Mouse (Mus musculus) midbrain, embryonic 14.5 days (tissue): ENCODE measurements around the gene Mta2. TPM values are rescaled to one million over a fixed set of nuclear protein-coding genes. Genes with fewer than 3 reads are reported as not detected.
A peak's percentile ranks its signal among the peaks of the same experiment; 100 is the strongest.
"Not testable (repeated sequence)": the region's sequence is repeated elsewhere in the genome, so short reads cannot be mapped to it uniquely, and the experiment has no call there.

Experiments
- ATAC-seq: fragments of 200-750 bp; cut with Nextera tagmentation; 2 replicates; pipeline ENCODE4 v1.8.0; 2017; ENCODE audit warnings: moderate number of reproducible peaks, moderate library complexity; ENCODE audit not compliant: low FRiP score, low TSS enrichment
- DNase-seq: peaks from one replicate; pipeline ENCODE4 v3.0.0-alpha.2; 2015
- H3K27ac ChIP-seq: fragments of 300-500 bp; sonication (generic); replicated peaks from 2 replicates; pipeline ENCODE4 v1.5.1; 2014; ENCODE audit warnings: mild to moderate bottlenecking, low read depth, low read length, moderate library complexity
- H3K27me3 ChIP-seq: fragments of 300-500 bp; sonication (generic); 2 replicates; pipeline ENCODE4 v1.6.1; 2014; ENCODE audit warnings: low read length, control low read depth, mixed read lengths; ENCODE audit not compliant: control insufficient read depth, insufficient read depth
- H3K36me3 ChIP-seq: fragments of 300-500 bp; sonication (generic); 2 replicates; pipeline ENCODE4 v1.6.1; 2014; ENCODE audit warnings: low read length, control low read depth; ENCODE audit not compliant: control insufficient read depth, insufficient read depth
- H3K4me1 ChIP-seq: fragments of 300-500 bp; sonication (generic); 2 replicates; pipeline ENCODE4 v1.6.1; 2014; ENCODE audit warnings: mild to moderate bottlenecking, antibody characterized with exemption, low read length, control low read depth; ENCODE audit not compliant: control insufficient read depth, insufficient read depth
- H3K4me2 ChIP-seq: fragments of 300-500 bp; sonication (generic); 2 replicates; pipeline ENCODE4 v1.6.1; 2014; ENCODE audit warnings: mild to moderate bottlenecking, low read length, moderate library complexity
- H3K4me3 ChIP-seq: fragments of 300-500 bp; sonication (generic); replicated peaks from 2 replicates; pipeline ENCODE4 v1.5.1; 2014; ENCODE audit warnings: low read depth, low read length
- H3K9ac ChIP-seq: fragments of 300-500 bp; sonication (generic); replicated peaks from 2 replicates; pipeline ENCODE4 v1.6.1; 2014; ENCODE audit warnings: mild to moderate bottlenecking, low read length, moderate library complexity
- H3K9me3 ChIP-seq: fragments of 300-500 bp; sonication (generic); 2 replicates; pipeline ENCODE4 v1.6.1; 2016; ENCODE audit warnings: low read length, control low read depth, mixed read lengths; ENCODE audit not compliant: control insufficient read depth
- WGBS: fragments of 180-500 bp; shearing (Covaris S2); extraction: QIAGEN DNeasy Blood & Tissue Kit; methylation state at CpG from one replicate; pipeline ENCODE4 v1.1.7; 2014; 5-methylcytosine and 5-hydroxymethylcytosine counted together
- polyA plus RNA-seq: library from polyadenylated mRNA; unstranded; fragments of >200 nt; fragmentation: Nextera tagmentation; extraction: Ambion mirVana; gene quantifications from 2 replicates; pipeline ENCODE4 v1.2.1, GENCODE M21; 2014

Mta2 gene
- 38.0 and 62.2 TPM in 2 replicates for polyA plus RNA-seq

- under 1% methylated on average over 64 of the region's 64 CpGs for WGBS
- Histone ChIP-seq H3K4me2 (peak within 1 kb of the TSS; percentile 64), H3K9me3 (no peaks in the 10 kb centered on the region), H3K36me3 (peaks cover 28% of the 10 kb centered on the region), H3K4me1 (peaks cover 22% of the 10 kb centered on the region), H3K27ac (peak within 1 kb of the TSS; percentile 96), H3K9ac (peak within 1 kb of the TSS; percentile 98), H3K4me3 (peak within 1 kb of the TSS; percentile 95), H3K27me3 (no peaks in the 10 kb centered on the region)
- ATAC-seq (peak; percentile 95), DNase-seq (peak; percentile 99)
These were observed at the start of gene Mta2 for GRCm38 (mm10) chr19:8941515-8942217. Gene Mta2 (plus strand): TSS chr19:8941875.

GRCm38 (mm10) chr19:8892829-8893766 is 48.6 kb upstream of the Mta2 start, which contains the start of gene Ints5:
Gene Ints5 (plus strand): TSS chr19:8893005.
- Histone ChIP-seq H3K4me1 (peaks cover 24% of the 10 kb centered on the region), H3K4me3 (peak within 1 kb of the TSS; percentile 79), H3K27me3 (no peaks in the 10 kb centered on the region), H3K4me2 (peak within 1 kb of the TSS; percentile 84), H3K36me3 (peaks cover 21% of the 10 kb centered on the region), H3K9me3 (no peaks in the 10 kb centered on the region), H3K27ac (peak within 1 kb of the TSS; percentile 84), H3K9ac (peak within 1 kb of the TSS; percentile 78)
- DNase-seq (peak; percentile 94), ATAC-seq (peak; percentile 65)
- WGBS: 3% methylated on average over 54 of the region's 54 CpGs

DNA sequence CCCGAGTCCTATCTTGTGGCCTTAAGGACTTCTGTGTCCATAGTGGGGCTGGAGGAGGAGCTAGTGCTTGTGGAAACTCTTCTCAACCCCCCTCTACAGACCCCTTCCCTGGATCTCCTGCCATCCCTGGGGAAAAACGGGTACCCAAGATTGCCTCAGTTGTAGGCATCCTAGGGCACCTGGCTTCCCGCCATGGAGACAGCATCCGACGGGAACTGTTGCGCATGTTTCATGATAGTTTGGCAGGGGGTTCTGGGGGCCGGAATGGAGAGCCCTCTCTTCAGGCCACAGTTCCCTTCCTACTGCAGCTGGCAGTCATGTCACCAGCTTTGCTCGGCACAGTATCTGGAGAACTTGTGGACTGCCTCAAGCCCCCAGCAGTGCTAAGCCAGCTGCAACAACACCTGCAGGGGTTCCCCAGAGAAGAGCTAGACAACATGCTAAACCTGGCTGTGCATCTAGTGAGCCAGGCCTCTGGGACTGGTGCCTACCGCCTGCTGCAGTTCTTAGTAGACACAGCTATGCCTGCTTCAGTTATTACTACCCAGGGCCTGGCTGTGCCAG is 46.2 kb upstream of the Mta2 start:
- Histone ChIP-seq H3K4me3 (no peak overlapping the region), H3K4me2 (no peak overlapping the region), H3K27ac (no peak overlapping the region), H3K9me3 (no peaks in the 10 kb centered on the region), H3K9ac (no peak overlapping the region), H3K27me3 (no peaks in the 10 kb centered on the region), H3K4me1 (peaks cover 23% of the 10 kb centered on the region), H3K36me3 (peaks cover 20% of the 10 kb centered on the region)
- DNase-seq (no peak), ATAC-seq (no peak)
- 96% methylated on average over 9 of the region's 9 CpGs for WGBS

- H3K9me3 ChIP-seq, H3K27me3 ChIP-seq, H3K9ac ChIP-seq, H3K4me3 ChIP-seq, H3K4me2 ChIP-seq, ATAC-seq, H3K27ac ChIP-seq, DNase-seq: not testable (repeated sequence)
- 92% methylated on average over 5 of the region's 5 CpGs for WGBS
- Histone ChIP-seq H3K4me1 (peaks cover 23% of the 10 kb centered on the region), H3K36me3 (peaks cover 18% of the 10 kb centered on the region)
These were observed 45.4 kb upstream of the Mta2 start for GRCm38 (mm10) chr19:8896231-8896630.

DNA sequence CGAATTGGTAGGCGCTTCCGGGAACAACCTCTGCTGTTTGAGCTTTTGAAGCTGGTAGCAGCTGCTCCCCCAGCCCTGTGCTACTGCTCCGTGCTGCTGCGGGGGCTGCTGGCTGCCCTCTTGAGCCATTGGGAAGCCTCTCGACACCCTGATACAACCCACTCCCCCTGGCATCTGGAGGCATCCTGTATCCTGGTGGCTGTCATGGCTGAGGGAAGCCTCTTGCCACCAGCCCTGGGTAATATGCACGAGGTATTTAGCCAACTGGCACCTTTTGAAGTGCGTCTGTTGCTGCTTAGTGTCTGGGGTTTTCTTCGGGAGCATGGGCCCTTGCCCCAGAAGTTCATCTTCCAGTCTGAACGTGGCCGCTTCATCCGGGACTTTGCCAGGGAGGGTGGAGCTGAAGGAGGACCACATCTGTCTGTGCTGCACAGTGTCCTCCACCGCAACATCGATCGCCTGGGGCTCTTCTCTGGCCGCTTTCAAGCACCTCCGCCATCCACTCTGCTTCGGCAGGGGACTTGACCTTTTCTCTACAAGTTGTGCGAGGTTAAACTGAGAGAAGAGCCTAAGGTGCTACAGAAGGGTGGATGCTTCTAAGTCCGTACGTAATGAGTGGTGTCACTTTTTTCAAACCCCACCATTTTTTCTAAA is 44.3 kb upstream of the Mta2 start:
- Histone ChIP-seq H3K4me3 (peak overlapping the region; percentile 85), H3K36me3 (peaks cover 23% of the 10 kb centered on the region), H3K9ac (peak overlapping the region; percentile 49), H3K4me1 (peaks cover 23% of the 10 kb centered on the region), H3K4me2 (peak overlapping the region; percentile 75), H3K27ac (peak overlapping the region; percentile 85)
- WGBS: 25% methylated on average over 21 of the region's 21 CpGs
- peak; percentile 51 for ATAC-seq
- peak; percentile 52 for DNase-seq
- H3K27me3 ChIP-seq, H3K9me3 ChIP-seq: not testable (repeated sequence)

GRCm38 (mm10) chr19:8897865-8898495 is 43.7 kb upstream of the Mta2 start, which contains the start of gene Ganab:
Gene Ganab (plus strand): TSS chr19:8898071.
- Histone ChIP-seq H3K4me2 (peak within 1 kb of the TSS; percentile 75), H3K27ac (peak within 1 kb of the TSS; percentile 85), H3K36me3 (peaks cover 29% of the 10 kb centered on the region), H3K9ac (peak within 1 kb of the TSS; percentile 87), H3K4me1 (peaks cover 23% of the 10 kb centered on the region), H3K27me3 (no peaks in the 10 kb centered on the region), H3K4me3 (peak within 1 kb of the TSS; percentile 85), H3K9me3 (no peaks in the 10 kb centered on the region)
- ATAC-seq (peak; percentile 99), DNase-seq (peak; percentile 99)
- under 1% methylated on average over 53 of the region's 53 CpGs for WGBS

DNA sequence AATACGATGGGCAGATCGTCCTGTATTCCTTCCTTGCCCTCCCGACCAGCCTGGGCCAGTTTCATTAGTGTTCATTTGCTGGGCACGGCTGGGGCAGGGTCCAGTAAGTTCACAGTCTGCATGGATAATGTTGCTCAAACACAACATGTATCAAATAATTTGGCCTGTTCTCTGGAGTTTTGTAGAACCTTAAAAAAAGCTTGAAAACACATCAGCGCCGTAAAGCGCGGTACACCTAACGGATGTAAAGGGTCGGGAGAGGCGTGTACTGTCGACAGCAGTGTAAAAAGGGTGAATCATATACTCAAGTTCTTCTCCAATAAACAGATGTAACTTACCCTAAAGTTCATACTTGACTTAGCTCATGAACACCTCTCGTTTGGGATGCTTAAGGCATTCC is 43.1 kb upstream of the Mta2 start:
- DNase-seq (no peak), ATAC-seq (no peak)
- Histone ChIP-seq H3K4me3 (peak overlapping the region; percentile 85), H3K36me3 (peaks cover 35% of the 10 kb centered on the region), H3K4me1 (peaks cover 18% of the 10 kb centered on the region), H3K27ac (peak overlapping the region; percentile 85), H3K4me2 (peak overlapping the region; percentile 75), H3K27me3 (no peaks in the 10 kb centered on the region), H3K9me3 (no peaks in the 10 kb centered on the region), H3K9ac (peak overlapping the region; percentile 87)
- 19% methylated on average over 13 of the region's 13 CpGs for WGBS

DNA sequence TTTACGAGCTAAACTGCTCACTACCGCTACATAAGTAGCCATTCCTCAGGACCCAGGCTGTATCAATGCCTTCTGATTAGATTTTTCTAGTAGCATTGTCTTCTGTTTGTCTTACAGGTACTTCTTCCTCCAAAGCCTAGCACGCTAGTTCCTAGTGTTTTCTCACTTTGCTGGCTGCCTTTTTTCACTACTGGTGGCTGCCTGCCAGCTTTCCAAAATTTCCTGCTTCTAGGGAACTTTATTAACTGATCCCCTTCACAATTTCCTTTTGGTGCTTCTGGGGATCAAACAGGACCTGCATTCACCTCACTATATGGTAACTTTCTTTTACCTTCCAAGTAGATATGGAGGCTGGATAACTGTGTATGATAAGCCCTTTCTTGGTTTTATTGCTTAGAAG is 42.6 kb upstream of the Mta2 start:
- H3K36me3 ChIP-seq: peaks cover 39% of the 10 kb centered on the region
- no peak for ATAC-seq
- H3K9ac ChIP-seq: peak overlapping the region; percentile 87; the same call in 1 of the 2 replicates
- peak overlapping the region; percentile 75 for H3K4me2 ChIP-seq
- 70% methylated on average over 3 of the region's 3 CpGs for WGBS
- H3K4me1 ChIP-seq: peaks cover 14% of the 10 kb centered on the region
- peak overlapping the region; percentile 85 for H3K4me3 ChIP-seq
- no peak overlapping the region for H3K27ac ChIP-seq
- no peak for DNase-seq
- H3K9me3 ChIP-seq: no peaks in the 10 kb centered on the region
- H3K27me3 ChIP-seq: no peaks in the 10 kb centered on the region
